Mouse (Mus musculus) thymus, postnatal 14 days (tissue): Measurements from ENCODE around the gene Prepl.

Source experiments
- DNase-seq: peaks from one replicate; pipeline ENCODE4 v3.0.0; 2021

Gene Prepl

GRCm38 (mm10) chr17:85090120-85091099 is at the start of gene Prepl, which contains the start of gene Camkmt:
Gene Prepl (minus strand): TSS chr17:85090241.
Gene Camkmt (plus strand): TSS chr17:85090552.
- peak; percentile 95 for DNase-seq

DNA sequence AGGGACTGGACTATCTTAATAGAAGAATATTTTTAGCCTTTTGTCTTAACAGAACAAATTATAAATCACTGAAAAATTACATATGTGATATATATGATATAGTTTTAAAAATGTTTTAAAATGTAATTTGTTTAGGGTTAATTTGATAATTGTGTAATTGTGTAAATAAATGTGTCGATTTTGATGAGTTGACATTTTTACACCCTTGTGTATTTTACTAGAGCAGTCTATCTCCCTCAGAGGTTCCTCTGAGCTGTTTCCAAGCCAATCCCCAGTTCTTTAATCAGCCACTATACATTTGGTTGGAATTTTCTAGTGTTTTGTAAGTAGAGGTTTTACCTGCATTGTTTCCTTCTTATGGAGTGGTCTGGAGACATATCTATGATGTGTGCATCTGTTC is 48.4 kb upstream of the Prepl start:
- DNase-seq, result no peak

DNA sequence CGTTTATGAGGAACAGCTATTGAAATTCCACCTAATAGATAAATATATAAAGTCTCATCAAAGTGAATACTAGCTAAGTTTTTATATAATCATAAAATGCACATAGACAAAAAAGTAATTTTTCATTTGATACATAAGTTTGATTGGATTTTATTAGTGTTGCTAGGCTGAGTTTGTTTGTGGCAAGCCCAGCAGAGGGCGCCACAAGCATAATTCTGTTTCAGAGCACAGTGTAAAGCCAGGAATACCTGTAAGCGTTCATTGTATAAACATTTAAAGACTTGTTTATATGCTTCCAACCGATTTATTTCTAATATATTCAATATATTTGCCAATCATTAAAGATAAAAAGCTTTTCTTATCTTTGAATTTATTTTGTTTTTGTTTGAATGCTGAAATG is 26.6 kb upstream of the Prepl start:
- peak; percentile 52 for DNase-seq

- DNase-seq, result no peak
Observed at GRCm38 (mm10) chr17:85113441-85113840, 23.4 kb upstream of the Prepl start.

DNA sequence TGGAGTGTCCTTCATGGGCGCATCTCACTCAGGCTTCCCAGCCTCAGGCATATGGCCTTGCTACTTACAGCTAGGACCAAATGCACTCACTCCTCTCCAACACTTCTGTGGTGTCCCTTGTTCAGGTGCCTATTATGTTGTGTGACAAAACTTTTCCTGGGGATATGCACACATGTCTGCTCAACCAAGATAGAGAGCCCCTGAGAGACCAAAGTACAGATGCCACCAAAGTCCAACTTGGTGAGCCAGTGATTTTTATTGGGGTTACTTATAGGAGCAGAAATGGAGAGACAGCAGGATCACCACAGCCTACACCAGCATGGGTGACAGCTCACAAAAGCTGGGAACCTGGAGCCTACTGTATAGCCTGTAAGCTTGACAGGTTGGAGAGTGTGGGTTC is 20.6 kb upstream of the Prepl start:
- DNase-seq, result no peak

GRCm38 (mm10) chr17:85103310-85103709 is 13.3 kb upstream of the Prepl start:
- DNase-seq, result no peak

- no peak for DNase-seq
Observed at GRCm38 (mm10) chr17:85101751-85102150, 11.7 kb upstream of the Prepl start.

GRCm38 (mm10) chr17:85100232-85100631 is 10.2 kb upstream of the Prepl start:
- DNase-seq, result no peak

- no peak for DNase-seq
Observed at GRCm38 (mm10) chr17:85098677-85099323, 8.8 kb upstream of the Prepl start.

GRCm38 (mm10) chr17:85096396-85096795 is 6.4 kb upstream of the Prepl start:
- no peak for DNase-seq

- DNase-seq, result no peak
Observed at GRCm38 (mm10) chr17:85091762-85092161, 1.7 kb upstream of the Prepl start.

DNA sequence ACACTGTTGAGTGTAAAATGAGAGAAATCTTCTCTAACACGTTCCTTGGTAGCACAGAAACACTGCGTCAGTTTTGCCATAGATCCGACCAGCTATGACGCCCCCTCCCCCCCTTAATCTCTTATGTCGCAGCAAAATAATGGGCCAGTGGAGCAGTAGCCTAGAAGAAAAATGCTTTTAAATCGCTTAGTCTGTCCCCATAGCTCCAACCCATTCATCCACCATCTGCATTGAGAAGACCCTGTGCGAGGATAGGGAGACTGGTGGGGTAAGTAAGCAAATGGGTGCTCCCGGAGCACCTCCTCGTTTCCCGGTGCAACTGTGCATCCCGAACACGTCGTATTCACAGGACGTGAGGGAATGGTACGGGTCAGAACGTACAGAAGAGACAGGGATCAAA is 420 bp downstream of the Prepl start:
- no peak for DNase-seq

GRCm38 (mm10) chr17:85089011-85089410 is 1.0 kb downstream of the Prepl start:
- DNase-seq, result no peak

GRCm38 (mm10) chr17:85088401-85088800 is 1.6 kb downstream of the Prepl start:
- no peak for DNase-seq

DNA sequence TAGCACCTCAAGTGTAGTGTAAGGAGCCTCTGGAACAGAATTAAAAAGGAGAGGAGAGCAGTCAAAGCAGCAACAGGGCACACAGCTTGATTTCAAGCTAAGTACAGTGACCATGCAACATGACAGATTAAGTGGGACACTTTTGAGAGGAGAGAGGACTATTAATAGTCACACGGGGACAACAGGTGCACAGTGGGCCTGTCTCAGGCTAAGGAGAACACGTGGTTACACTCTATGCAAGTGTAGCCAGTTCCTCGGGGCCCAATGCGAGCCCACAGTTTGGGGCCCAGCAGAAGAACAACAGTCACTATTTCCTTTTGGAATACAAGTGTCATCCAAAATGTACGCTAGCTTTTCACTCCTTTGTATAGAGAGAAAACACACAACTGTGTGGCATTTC is 2.5 kb downstream of the Prepl start:
- DNase-seq, result no peak

DNA sequence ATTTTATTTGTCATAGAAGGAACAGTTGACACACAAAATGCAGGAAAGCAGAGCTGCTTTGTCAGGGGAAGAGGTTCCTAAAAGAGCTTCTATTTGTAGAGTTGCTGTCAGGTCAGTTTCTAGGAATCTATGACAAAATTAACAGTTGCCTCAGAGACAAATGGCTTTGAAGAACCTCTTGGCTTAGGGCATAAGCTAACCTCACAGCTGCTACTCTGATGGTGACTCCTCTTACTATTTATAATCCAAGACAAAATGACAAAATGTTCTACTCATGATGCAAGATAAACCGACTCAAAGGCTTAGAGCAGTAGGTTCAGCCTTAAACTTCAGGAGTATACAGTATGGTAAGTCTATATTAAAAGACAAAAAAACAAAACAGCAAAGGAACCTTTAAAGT is 3.5 kb downstream of the Prepl start:
- no peak for DNase-seq

DNA sequence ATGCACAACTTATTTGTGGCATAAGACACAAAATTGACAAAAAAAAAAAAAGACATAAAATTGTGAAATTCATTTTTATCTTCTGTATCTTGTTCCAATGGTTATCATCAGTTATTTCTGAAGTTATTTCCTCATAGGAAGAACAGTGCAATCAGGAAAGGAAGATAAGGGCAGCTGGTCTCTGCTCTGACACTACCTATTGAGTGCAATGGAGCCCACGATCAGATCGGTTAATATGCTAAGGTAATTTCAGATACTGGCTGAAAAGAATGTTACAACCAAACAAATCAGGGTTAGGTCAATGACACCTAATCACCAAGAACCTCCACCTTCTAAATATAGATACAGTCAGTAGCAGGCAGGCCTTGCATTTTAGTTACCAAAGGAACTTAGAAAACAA is 4.7 kb downstream of the Prepl start:
- DNase-seq, result no peak

- no peak for DNase-seq
Observed at GRCm38 (mm10) chr17:85080781-85081180, 9.3 kb downstream of the Prepl start.

DNA sequence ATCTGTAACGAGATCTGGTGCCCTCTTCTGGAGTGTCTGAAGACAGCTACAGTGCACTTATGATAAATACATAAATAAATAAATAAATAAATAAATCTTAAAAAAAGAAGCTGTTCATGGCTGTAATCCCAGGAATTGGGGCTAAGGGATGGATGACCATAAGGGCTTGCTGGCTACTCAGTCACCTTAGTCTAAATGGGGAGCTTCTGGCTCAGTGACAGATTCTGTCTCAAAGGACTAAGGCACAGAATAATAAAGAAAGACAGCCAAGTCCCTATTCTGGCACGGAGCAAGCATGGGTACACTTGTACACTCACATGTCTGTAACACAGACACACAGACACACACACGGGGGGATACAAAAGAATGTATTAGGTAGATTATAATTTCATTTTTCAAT is 10.8 kb downstream of the Prepl start:
- no peak for DNase-seq

DNA sequence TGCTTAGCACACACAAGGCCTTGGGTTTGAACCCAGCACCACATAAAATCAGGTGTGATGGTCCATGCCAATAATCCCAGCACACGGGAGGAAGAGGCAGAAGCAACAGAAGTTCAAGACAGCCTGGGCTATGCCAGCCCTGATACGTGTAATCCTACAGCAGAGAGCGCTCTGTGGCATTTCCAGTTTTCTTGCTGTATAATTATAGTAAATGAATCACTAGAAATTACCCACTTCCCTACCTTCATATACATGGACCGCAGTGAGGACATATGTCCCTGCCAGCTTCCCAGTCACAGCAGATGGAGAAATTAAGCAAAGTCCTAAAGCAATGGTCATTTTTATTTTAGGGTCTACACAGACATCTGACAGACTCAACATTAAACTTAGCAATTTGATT is 16.0 kb downstream of the Prepl start:
- no peak for DNase-seq

DNA sequence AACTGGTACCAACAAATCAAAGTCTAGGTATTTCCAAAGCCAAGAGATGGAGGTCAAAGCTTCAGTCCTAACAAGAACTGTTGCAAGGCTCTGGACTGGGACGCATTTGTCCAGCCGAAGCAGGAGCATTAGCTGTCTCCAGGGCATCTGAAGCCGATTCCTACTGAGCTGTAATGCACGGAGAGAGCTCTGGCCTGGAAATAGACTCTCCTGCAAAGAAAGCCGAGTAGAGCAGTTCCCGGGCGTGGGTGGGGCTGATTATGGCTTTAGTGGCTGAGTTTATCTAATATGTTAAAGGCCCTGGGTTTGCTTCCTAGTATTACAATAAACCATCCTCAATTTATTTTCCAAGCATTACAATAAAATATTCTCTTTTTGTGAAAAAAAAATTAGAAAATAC is 16.8 kb downstream of the Prepl start:
- DNase-seq, result no peak

DNA sequence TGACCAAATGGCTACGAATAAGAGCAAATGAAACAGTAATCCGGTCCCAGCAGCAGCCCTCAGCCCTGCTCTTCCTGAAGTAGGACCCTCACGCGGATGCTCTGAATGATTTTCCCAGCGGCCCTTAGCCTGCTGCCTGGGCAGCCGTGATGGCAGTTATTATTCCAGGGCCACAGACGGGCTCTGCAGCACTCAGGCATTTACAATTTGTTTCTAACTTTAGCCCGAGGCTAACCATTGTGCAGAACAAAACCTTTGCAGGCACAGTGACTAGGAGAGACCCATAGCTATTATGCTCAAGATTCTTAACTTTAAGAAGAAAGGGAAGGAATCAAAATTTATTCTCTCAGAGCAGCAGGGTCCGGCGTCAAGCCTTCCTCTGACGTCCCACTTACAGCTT is 17.7 kb downstream of the Prepl start:
- DNase-seq, result no peak

- no peak for DNase-seq
Observed at GRCm38 (mm10) chr17:85071088-85071775, 18.8 kb downstream of the Prepl start.

DNA sequence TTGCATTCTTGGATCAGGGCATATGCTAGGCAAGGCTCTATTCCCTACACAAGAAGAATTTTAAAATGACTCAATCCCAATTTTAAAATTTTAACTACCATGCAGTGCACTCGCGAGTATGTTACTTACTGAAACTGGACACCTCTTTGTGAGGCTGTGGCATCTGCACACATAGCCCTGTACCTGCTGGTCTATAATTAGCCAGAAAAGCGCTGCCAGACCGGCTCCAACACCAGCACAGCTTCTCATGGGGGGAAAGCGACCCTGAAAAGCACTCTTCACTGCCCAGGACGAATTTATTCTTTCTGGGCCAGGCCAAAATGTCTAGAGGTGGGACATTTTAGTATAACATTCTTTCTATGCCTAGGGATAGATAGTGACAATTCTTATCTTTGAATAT is 19.4 kb downstream of the Prepl start:
- no peak for DNase-seq
